Mouse (Mus musculus): ENCODE results near the gene Fam161a. TPM values are rescaled to one million over a fixed set of nuclear protein-coding genes. Genes with fewer than 3 reads are reported as not detected.

Fam161a gene
- polyA plus RNA-seq (2017; shearing (Covaris generic)): 1 to 10 TPM; 2.0 to 2.7 TPM

DNA sequence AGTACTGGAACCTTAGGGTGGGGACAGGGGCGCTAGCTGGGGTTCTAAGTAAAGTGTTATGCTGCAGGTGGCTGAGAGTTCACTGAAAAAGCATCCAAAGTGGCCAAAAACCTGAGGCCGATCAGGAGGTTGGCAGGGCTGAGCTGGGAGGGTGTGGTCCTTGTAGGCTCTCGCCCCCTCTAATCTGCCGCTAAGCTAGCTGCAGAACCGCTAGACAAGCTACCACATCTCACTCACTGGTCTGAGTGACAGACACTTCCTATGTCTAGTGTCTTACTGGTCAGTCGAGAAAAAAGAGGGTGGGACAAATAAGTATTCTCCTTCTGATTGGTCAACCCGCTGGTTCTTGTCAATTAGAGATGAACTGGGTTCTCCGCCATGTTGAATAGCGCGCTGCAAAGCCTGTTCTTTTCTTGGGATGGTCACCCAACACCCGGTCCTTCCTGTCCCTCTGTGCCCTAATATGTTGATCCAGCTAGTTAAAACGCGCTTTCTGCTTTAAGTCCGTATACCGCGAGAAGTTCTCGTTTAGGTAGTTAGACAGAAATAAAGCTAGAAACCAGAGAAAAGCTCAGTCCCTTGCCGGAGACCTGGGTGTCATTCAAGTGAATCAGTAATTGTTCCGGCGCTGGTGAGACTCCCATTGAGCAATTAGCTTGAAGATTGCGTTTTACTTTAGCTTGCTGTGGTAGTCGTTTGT lies at the start of gene Fam161a:
Gene Fam161a (plus strand): TSS at position 51 of the 700 bp plus-strand sequence.
- ATAC-seq: peak; percentile 95

DNA sequence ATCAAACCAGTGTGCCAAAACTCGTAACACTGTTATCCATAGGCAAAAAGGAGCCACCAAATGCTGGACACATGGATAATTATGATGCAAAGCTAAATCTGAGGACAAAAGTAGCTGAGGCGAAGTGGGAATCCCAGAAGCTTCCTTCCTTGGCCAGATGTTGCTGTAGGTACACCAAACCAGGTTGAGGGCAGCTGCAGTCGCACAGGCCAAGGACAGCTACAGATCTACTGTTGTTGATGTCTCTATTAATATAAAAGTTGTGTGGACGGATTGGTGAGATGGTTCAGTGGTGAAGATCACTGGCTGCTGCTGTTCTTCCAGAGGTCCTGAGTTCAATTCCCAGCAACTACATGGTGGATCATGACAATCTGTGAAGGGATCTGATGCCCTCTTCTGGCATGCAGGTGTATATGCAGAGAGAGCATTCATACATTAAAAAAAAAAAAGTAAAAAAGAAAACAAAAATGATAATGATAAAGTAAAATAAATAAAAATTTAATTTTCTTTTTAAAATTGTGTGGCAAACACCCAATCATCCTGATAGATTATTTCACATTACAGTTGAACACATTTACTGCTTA lies 49.4 kb upstream of the Fam161a start:
- ATAC-seq: no peak

DNA sequence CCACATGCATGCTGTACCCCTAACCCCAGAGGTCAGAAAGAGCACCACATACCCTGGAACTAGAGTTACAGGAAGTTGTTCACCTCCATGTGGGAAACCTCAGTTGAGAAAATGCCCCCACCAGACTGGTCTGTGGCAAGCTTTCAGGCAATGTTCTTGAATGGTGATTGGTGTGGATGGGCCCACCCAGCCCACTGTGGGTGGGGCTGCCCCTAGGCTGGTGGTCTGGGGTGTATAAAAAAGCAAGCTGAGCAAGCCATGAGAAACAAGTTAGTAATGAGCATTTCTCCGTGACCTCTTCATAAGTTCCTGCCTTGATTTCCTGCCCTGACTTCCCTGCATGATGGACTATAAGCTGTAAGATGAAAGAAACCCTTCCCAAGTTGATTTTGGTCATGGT lies 45.2 kb upstream of the Fam161a start:
- ATAC-seq: no peak

DNA sequence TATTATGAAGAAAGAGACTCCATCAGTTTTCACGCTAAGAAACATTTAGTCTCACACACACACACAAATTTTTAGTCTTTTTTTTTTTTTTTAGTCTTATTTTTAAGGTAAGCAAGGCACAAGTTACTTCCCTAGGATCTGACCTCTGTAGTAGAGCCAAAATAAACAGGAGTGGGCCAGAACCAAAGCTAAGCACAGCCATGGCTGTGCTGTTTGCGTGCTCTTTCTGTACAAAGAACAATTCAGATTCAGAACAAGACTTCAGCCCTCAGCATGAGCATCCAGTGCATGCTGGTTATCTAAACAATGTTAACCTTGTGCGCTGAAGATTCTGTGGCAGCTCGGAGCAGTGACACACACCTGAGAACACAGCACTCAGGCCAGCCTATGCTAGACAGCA lies 42.9 kb upstream of the Fam161a start:
- ATAC-seq: no peak

DNA sequence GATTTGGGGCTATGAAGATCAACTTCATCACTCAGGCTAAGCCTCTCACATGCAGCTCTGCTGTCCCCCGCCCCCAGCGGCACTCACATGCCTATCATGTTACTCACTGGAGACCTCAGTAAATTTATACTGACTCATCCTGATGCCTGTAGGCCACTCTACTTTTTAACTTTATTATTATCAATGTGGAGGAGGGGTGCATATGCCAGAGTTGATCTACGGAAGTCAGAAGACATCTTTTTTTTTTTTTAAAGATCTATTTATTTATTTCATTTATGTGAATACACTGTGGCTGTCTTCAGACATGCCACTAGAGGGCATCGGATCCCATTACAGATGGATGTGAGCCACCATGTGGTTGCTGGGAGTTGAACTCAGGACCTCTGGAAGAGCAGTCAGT lies 41.8 kb upstream of the Fam161a start:
- ATAC-seq: no peak

DNA sequence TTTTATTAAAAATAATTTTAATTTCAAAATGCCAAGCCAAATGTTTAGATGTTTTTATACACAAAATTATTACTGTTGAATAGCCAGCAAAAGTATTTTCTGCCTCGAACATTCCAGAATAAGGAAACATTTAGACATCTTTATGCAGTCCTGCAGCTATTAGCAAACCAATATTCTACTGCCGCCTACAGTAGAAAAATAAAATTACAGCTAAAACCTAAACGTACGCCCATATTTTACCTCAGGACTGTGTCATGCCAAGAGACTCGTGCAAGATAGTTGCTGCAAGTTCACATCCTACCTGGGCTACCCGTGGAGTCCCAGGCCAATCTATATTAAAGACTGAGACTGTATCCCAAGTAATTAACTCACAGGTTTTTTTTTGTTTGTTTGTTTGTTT lies 37.8 kb upstream of the Fam161a start:
- ATAC-seq: peak; percentile 21

DNA sequence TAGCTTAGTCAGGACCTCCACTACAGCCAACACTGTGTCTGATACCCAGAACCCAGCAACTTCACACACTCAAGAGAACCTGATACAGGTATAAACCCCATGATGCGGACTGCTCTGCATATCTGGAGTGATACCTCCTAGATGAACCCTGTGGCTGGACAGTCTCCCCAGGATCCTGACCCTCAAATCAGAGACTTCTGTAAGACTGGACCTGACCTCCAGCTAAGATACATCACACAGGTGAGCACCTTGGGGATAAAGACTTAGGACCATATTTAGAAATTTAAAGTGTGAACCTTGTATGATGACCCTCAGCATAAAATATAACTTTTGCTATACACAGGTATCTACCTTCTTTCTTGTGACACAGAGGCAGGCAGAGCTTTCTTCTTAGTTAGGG lies 36.8 kb upstream of the Fam161a start:
- no peak for ATAC-seq

DNA sequence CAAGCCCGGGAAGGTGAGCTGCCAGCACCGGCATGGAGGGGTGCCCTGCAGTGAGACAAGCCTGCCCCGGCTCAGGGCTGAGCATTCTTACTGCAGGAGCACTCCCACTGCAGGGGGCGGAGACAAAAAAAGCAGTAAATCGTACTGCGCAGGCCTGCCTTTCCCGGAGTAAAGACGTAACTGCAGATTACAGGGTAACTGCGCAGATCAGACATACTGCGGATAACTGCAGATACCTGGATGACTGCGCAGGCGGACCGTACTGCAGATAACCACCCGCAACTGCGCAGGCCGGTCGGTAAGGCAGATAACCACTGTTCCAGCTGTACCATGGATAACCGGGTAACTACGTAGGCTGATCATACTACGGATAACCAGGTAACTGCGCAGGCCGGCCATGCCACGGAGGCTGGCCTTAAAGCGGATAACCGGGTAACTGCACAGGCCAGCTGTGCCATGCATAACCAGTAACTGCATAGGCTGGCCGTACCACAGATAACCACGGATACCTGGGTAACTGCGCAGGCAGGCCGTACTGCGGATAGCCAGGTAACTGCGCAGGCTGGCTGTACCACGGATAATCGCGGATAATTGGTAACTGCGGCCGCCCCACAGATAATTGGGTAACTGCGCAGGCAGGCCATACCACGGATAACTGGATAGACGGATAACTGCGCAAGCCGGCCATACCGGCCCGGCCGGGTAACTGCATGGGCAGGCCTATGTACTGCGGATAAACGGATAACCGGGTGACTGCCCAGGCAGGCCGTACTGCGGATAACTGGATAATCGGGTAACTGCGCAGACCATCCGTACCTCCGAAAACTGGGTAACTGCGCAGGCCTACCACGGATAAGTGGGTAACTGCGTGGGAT lies 35.3 kb upstream of the Fam161a start, which contains the start of gene Zrsr1:
Gene Zrsr1 (plus strand): TSS at position 171 of the 875 bp plus-strand sequence.
- ATAC-seq: peak; percentile 72

DNA sequence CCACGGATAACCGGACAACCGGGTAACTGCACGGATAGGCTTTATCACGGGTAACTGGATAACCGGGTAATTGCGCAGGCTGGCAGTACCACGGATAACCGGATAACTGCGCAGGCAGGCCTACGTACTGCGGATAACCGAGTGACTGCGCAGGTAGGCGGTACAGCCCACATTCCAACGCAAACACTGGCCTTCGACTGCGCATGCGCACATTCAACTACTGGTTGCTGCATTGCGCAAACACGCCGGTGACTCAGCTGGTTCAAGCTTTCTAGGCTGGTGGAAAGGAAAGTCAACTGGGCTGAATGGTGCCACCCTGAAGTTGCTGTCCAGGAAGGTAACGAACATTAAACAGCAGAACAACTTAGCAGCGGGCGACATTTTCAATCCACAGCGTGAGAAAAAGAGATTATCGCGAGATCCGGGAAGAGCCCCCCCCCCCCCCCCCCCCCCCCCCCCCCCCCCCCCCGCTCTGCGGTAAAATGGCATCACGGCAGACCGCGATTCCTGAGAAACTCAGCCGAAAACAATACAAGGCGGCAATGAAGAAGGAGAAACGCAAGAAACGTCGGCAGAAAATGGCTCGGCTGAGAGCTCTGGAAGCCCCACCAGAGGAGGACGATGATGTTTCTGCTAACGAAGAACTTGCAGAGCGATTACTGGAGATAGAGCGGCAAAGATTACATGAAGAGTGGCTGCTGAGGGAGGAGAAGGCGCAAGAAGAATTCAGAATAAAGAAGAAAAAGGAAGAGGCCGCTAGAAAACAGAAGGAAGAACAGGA lies 34.4 kb upstream of the Fam161a start:
- ATAC-seq: peak; percentile 56

DNA sequence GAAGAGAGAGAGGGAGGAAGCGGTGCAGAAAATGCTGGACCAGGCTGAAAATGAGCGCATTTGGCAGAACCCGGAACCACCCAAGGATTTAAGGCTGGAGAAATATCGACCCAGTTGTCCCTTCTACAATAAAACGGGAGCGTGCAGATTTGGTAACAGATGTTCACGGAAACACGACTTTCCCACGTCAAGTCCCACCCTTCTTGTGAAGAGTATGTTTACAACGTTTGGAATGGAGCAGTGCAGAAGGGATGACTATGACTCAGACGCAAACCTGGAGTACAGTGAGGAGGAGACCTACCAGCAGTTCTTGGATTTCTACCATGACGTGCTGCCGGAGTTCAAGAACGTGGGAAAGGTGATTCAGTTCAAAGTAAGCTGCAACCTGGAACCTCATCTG lies 33.7 kb upstream of the Fam161a start:
- no peak for ATAC-seq

DNA sequence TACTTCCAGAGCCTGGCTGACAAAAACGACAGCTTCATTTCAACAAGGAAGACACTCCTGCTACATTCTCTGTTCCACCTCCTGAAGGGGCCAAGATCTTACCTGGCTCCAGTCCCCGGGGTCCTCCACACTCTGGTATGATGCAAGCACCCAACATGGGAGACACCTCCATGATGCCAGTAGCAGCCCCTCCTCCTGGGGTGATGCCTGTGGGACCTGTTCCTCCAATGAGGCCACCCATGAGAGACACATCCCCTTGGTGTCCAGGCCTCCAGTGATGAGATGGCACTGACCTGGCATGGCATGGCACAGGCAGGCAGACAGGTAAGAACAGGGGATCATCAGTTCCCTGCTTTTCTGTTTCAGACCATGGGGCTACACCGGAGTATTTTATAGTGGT lies 29.1 kb upstream of the Fam161a start:
- no peak for ATAC-seq

DNA sequence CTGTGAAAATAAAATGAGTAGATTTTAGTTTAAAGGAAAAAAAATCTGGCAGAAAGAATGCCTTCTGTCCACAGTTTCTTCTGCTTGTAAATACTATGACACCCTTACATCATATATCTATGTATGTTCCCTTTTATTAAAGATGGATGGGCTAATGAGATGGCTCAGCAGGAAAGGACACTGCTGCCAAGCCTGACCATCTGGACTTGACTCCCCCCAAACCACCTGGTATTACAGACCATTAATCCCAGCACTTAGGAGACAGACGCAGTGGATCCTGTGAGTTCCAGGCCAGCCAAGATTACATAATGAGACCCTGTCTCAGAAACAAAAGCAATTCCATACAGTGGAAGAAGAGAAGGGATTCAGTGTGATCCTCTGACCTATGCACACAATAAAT lies 28.6 kb upstream of the Fam161a start:
- ATAC-seq: no peak

DNA sequence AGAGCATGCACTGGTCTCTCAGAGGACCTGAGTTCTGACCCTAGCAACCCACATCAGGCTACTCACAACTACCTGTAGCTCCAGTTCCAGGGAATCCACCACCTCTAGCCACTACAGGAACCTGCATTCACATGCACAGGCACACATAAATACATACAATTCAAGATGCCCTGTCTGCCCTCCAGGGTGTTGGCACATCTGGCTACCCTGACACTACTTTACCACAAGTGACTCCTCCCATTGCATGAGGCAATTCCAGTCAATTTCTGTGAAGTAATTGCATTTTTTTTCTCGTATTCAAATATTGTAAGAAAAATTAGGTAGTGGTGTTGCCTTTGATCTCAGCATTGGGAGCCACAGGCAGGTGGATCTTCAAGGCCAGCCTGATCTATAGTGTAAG lies 28.1 kb upstream of the Fam161a start:
- no peak for ATAC-seq

DNA sequence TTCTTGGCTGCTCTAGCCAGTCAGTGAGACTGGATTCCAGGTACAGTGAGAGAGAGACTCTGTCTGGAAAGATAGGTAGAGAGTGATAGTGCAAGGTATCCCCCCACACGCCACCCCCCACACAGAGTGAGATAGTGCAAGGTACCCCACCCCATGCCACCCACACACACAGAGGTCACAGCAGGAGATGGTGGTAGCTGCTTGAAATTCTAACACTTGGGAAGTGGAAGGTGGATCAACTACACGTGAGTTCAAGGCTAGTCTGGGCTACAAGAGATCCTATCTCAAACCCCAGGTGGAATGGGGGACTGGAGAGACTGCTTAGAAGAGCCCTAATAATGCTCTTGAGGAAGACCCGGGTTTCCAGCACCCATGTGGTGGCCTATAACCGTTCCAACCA lies 26.3 kb upstream of the Fam161a start:
- ATAC-seq: no peak

DNA sequence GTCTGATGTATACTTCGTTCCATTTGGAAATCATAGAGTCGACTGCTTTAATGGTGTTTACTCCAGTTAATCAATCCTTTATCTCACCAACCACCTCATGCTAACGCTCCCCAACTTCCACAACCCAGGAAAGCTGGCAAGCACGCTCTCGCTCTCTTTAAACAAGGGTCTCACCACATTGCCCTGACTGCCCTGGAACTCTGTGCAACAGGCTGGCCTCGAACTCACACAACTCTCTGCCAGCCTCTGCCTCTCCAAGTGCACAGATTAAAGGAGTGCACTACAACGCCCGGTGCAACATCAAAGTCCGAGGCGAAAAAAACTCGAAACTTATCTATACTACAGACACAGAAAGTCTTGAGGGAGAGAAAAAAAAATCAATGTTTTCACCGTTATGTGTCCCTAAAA lies 25.8 kb upstream of the Fam161a start:
- ATAC-seq: peak; percentile 20

DNA sequence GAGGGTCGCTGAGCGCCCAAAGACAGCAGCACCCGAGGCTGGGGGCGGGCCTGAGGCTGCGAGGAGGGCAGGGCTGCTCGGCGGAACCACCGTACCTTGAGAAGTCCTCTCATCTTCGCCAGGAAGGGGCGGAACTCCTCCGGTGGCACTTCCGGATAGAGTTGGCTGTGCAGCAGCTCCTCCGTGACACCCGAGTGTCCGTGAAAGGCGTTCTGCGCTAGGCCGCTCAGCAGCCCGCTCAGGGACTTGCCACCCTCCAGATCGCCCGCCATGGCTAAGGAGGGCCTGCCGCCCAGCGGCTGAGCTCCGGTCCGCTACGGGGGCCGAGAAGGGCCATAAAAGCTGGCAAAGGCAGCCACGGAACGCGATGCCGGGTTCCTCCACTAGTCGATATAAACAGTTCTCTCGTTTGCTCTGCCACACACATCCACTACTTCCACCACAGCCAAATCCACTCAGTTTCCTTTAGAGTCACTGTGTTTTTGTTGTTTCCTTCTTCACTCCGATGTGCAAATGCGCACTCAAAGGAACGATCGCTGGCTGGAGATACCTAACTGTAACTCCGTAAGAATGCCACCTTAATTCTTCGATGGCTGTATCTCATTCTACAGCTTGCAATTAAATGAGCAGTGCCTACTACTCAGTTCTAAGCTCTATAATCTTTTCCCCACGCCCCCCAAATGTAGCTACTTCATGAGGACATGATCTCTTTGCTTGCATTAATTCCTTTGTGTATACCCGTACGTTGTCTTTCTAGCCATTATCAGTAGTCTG lies 25.2 kb upstream of the Fam161a start, which contains the start of the genes Gm28048 and Commd1:
Gene Gm28048 (minus strand): TSS at position 107 of the 774 bp plus-strand sequence.
Gene Commd1 (minus strand): TSS at position 399 of the 774 bp plus-strand sequence.
- ATAC-seq: peak; percentile 95

DNA sequence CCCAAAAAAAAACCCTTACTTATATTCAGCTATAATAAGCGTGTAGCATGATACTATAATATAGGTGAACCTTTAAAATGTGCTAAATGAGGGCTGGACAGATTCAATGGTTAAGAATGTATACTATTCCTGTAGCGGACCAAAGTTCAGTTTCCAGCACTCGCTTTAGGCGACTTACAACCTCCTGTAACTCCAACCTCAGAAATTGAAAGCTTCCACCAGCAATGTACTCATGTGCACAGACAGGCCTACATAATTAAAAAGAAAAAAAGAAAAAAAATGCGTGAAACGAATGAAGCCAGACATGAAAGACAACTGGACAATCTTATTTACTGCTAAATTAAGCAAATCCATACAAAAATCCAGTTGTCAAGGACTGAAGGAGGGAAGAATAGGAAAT lies 24.5 kb upstream of the Fam161a start:
- no peak for ATAC-seq

DNA sequence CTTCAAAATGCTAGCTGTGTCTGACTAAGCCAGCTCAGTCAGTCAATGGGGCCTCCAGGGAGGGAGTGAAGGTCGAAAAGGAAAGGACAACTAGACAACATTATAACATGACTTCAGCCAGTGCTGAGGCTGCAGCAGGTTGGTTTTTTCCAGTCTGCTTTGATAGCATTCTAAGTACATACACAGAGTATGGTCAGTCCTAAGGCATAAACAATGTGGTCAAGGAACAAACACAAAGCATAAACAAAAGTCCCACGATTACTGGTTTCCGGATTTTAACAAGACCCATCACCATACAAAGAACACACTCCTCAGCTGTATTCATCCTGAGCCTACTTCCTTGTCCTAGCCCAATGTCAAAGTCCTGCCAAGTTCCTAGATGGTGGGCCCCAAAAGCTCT lies 21.8 kb upstream of the Fam161a start:
- ATAC-seq: no peak

DNA sequence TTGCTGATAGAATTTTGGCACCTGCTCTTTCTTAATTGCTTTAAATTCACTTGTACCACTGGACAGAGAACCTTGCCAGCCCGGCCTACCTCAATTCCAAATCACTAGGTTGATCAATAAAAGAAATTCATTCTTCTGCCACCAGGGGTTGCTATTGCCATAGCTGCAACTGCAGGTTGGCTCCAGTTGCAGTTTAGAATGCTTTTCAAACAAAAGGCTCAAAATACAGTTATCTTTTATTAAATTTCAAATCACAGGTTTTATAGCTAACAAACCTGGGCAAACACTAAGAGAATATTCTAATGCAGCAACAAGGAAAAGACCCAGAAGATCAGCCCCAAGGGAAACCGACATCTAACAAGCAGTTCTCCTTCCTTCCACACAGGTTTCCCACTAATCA lies 20.0 kb upstream of the Fam161a start:
- ATAC-seq: peak; percentile 58

DNA sequence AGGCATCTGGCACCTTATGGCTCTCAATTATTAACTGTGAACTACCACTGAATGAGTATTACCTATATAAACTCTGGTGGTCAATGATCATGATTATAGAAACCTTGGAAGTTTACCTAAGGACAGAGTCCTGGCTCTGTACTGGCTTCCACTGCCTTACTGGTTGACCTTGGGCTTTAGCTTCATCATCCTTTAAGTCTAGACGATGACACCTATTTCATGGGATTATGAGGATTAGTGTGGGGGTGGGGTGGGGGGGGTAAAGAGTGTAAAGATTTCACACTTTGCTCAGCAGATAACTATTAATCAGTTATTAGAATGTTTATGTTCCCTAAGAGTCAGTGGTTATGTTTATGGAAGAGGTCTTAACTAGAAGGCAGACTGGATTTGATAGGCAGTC lies 17.5 kb upstream of the Fam161a start:
- no peak for ATAC-seq

DNA sequence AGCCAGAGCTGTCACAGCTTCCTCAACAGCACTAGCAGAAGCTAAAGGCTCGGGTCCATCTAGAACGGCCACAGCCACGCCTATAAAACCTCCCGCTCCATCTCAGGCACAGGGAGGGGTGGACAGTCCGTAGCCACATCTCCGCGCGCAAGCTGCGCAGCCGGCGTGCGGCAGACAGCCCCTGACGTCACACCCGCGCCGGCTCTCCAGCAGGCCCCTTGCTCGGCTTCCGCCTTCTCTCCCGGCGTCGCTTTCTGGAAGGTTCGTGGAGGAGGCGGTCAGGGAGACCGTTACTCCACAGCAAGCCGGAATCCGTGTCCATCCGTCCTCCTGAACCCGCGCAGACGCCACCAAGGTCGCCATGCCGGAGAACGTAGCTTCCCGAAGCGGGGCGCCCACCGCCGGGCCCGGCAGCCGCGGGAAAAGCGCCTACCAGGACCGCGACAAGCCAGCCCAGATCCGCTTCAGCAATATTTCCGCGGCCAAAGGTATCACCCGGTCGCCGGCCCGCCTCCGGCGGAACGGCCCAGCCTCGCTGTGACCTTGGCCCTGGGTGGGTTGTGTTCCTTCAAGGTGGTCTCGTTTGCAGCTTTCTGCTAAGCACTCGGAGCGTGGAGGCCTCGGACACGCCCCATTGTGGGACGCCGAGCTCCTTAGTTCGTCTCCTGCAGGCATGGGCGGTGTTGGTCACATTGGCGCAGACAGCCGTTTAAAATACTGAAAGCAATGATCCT lies 16.8 kb upstream of the Fam161a start, which contains the start of gene Cct4:
Gene Cct4 (plus strand): TSS at position 127 of the 734 bp plus-strand sequence.
- peak; percentile 85 for ATAC-seq

Measured in activated CD4-positive, CD25-positive, alpha-beta regulatory T cell, adult 4 months (primary cell).